Mouse (Mus musculus): ENCODE measurements at regions not wholly inside any gene's neighbourhood (a gene's known extent, or its start where the extent isn't known, plus 50 kb on each side); places are given as distances from the start of the nearest gene placed in this dataset.

DNA sequence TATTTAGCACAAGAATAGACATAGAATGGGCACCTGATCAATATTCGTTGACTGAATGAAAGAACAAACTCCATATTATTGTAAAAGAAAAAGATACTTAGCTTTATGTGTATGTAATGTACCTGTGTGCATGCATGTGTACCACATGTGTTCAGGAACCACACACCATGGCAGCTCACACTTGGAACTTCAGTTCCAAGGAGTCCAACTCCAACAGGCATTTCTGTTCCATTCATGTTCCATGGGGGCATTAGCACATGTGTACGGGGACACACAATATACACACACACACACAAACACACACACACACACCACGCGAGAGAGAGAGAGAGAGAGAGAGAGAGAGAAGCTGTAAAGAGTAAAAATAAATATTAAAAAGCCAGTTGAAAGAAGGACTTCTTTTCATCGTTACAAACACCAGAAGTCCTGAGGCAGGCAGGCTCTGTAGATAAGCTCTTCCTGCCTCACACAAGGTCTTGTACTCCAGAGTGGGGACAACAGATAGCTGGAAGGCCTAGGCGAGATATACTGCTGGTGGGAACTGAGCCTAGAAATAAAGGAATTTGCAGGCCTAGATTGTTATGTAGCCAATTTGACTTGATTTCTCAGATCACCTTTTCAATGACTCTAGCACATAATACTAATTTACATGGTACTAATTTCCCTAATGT lies 141.6 kb upstream of the Marcks start:
- no peak for TF ChIP-seq CTCF (IDR thresholded peaks at IDR 0.05)
- no peak for TF ChIP-seq EP300 (IDR thresholded peaks at IDR 0.05)
